Mouse (Mus musculus) adrenal gland, postnatal 0 days (tissue): ENCODE results near the gene Snx10. TPM values are rescaled to one million over a fixed set of nuclear protein-coding genes. Genes with fewer than 3 reads are reported as not detected.

Experiments
- microRNA-seq: library from miRNA; unstranded; fragments of <30 nt; microRNA quantifications from one replicate; pipeline ENCODE4, GENCODE M21; 2016; ENCODE audit warnings: borderline replicate concordance; ENCODE audit not compliant: insufficient number of aligned reads
- polyA plus RNA-seq: library from polyadenylated mRNA; unstranded; fragments of >200 nt; fragmentation: Nextera tagmentation; extraction: Ambion mirVana; gene quantifications from 2 replicates; pipeline ENCODE4 v1.2.1, GENCODE M21; 2015

The Snx10 gene
- 18.1 and 29.5 TPM in 2 replicates for polyA plus RNA-seq

GRCm38 (mm10) chr6:51523807-51524320, at the start of gene Snx10:
Snx10 (plus strand) TSS chr6:51523901.

Small RNA genes lying within 50 kb of the gene (microRNA-seq; reads per million reads assigned to microRNA genes)
- not detected for gene Gm22914

Other genes starting within 250 kb of the Snx10 start
- gene Nfe2l3, start 91.2 kb upstream of the Snx10 start, polyA plus RNA-seq, result 3.0 and 5.0 TPM in 2 replicates
- gene Hnrnpa2b1, start 54.0 kb upstream of the Snx10 start, polyA plus RNA-seq, result 517 and 745 TPM in 2 replicates
- gene Cbx3, start 53.5 kb upstream of the Snx10 start, polyA plus RNA-seq, result 304 and 316 TPM in 2 replicates